Mouse (Mus musculus) bone marrow macrophage, adult 2 months (primary cell): ENCODE results near the gene Il1rl2.

Experiments
- CTCF ChIP-seq: IDR thresholded peaks from 2 replicates; pipeline ENCODE4 v1.5.1; 2012; ENCODE audit warnings: low read depth, mild to moderate bottlenecking, low read length, moderate library complexity
- POLR2A ChIP-seq: IDR thresholded peaks from 2 replicates; pipeline ENCODE4 v1.6.1; 2012; ENCODE audit warnings: mild to moderate bottlenecking, low read depth, low read length, borderline replicate concordance

DNA sequence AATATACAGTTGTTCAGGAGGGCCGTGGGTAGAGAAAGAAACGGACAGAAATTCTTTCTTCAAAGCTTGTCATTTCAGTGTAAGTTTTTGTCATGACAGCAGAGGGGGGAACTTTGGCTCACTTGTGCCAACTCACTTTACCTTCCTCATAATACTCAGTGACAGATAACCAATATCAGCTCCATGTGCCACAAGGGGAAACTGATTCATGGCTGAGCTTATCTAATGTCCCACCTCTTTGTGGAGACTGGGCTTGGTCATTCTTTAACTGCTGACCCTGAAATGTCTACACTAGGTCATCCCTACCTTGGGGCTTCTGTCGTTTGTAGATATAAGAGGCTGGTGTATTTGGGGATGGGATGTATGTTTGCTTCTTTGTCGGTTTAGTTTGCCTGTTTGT is 46.5 kb upstream of the Il1rl2 start:
- no peak for TF ChIP-seq CTCF
- no peak for TF ChIP-seq POLR2A
